ENCODE assay signal across 9 mouse cellular contexts in the genomic region with DNA sequence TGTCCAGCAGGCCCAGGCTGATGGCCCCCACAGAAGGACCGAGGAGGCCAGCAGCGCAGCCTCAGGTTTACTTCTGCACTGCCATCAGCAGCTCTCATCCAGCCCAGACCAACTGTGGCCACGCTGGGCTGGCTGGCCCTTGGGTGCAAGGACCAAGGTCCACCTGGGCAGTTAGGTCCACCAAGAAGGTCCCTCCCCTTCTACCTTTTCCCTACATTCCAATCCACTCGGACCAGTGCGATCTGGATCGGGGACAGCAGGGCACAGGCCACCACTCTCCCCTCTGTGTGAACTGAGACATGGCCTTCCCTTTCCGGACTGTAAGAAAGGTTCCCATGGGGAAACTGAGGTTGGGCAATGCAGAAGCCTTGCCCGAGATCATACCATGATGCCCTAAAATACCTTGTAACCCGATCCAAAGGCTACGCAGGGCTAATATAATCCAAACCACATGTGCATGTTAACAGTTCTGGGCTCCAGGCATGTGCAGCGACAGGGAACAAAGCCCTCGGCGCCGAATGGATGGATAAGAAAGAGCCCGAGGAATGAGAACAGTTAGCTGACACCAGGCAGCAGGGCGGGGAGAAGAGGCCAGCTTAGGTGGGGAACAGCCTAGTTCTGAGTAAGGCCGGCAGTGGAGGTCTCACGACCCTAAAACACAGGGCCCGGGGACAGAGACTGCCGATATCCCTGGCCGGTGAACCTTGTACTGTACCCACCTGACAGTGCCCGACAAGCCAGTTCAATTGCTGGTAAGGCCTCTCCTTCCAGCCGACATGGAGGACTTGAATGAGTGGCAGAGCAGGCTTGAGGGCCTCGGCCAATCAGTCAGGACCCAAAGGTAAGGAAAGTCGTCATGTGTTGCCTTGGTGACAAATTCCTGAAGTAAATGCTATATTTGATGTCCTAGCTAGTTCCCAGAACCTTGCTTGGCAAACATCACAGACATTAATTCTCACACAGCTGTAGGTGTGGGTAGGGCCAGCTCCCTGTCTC. TPM values are rescaled to one million over a fixed set of nuclear protein-coding genes. Genes with fewer than 3 reads are reported as not detected.
DNase-seq lines count a peak whose midpoint lies in the region; ATAC-seq lines count a peak whose summit lies in the region.
"Had no signal": no experiment of that assay in that cellular context is flagged by ENCODE, and none has a peak within 500 bp of the region (broad histone marks: within the 10 kb centered on the region; RNA-seq: fewer than 3 reads in every experiment).

No protein-coding gene starts in this region.

- no peaks in the 10 kb centered on the region for H3K27me3 ChIP-seq in kidney, embryonic 14.5 days (ENCODE audit: control insufficient read depth, insufficient read depth, low read length)
- H3K27me3 ChIP-seq in liver, embryonic 13.5 days: 0 out of 2 replicates have a peak, but pooled peaks cover 2% of the 10 kb centered on the region
- H3K27me3 ChIP-seq: midbrain, embryonic 13.5 days had no signal

- H3K9ac ChIP-seq in kidney, embryonic 14.5 days (ENCODE audit: low read depth, low read length): no peak overlapping the region
- no peak overlapping the region for H3K9ac ChIP-seq in liver, embryonic 13.5 days
- H3K9ac ChIP-seq: midbrain, embryonic 13.5 days had no signal

- WGBS in kidney, embryonic 14.5 days: 59% methylated on average over 25 of the region's 25 CpGs
- WGBS in liver, embryonic 13.5 days (ENCODE audit: insufficient replicate concordance): 69% methylated on average over 25 of the region's 25 CpGs

- ATAC-seq in kidney, embryonic 14.5 days (ENCODE audit: low FRiP score, low TSS enrichment): 0 out of 2 replicates have a peak, but pooled peaks have one; percentile 38
- ATAC-seq in liver, embryonic 13.5 days (ENCODE audit: low read depth): peak; percentile 63
- ATAC-seq: midbrain, embryonic 13.5 days had no signal

- H3K4me1 ChIP-seq in kidney, embryonic 14.5 days (ENCODE audit: control insufficient read depth, insufficient read depth, low read length): 0 out of 2 replicates have a peak, but pooled peaks cover 7% of the 10 kb centered on the region
- H3K4me1 ChIP-seq in liver, embryonic 13.5 days (replicated peaks): peaks cover 13% of the 10 kb centered on the region
- H3K4me1 ChIP-seq: midbrain, embryonic 13.5 days had no signal

- H3K4me3 ChIP-seq in kidney, embryonic 14.5 days (ENCODE audit: low read length): no peak overlapping the region
- no peak overlapping the region for H3K4me3 ChIP-seq in liver, embryonic 13.5 days (replicated peaks)
- H3K4me3 ChIP-seq: midbrain, embryonic 13.5 days had no signal

- no peak overlapping the region; the same call in 1 of the 2 replicates for H3K4me2 ChIP-seq in kidney, embryonic 14.5 days (replicated peaks; ENCODE audit: low read depth, low read length)
- no peak overlapping the region for H3K4me2 ChIP-seq in liver, embryonic 13.5 days
- H3K4me2 ChIP-seq: midbrain, embryonic 13.5 days had no signal

- H3K27ac ChIP-seq in kidney, embryonic 14.5 days (ENCODE audit: low read depth, low read length): peak overlapping the region; percentile 30; the same call in 1 of the 2 replicates
- H3K27ac ChIP-seq in liver, embryonic 13.5 days: no peak overlapping the region
- H3K27ac ChIP-seq: midbrain, embryonic 13.5 days had no signal

- no peaks in the 10 kb centered on the region for H3K9me3 ChIP-seq in kidney, embryonic 14.5 days (ENCODE audit: control insufficient read depth, low read length)
- H3K9me3 ChIP-seq in liver, embryonic 13.5 days (replicated peaks): no peaks in the 10 kb centered on the region
- H3K9me3 ChIP-seq: midbrain, embryonic 13.5 days had no signal

- no peaks in the 10 kb centered on the region for H3K36me3 ChIP-seq in kidney, embryonic 14.5 days (ENCODE audit: control insufficient read depth, insufficient read depth, low read length)
- H3K36me3 ChIP-seq in liver, embryonic 13.5 days: peaks cover 2% of the 10 kb centered on the region

- DNase-seq in adrenal gland, postnatal 14 days: peak; percentile 49
- DNase-seq in adrenal gland, adult 2 months: no peak
- DNase-seq in embryo, embryonic 11 days: peak; percentile 75
- DNase-seq in liver, embryonic 13.5 days: no peak
- no peak for DNase-seq in right cerebral cortex, postnatal 14 days
- no peak for DNase-seq in right cerebral cortex, postnatal 36 days (ENCODE audit: low spot score in 2 of 2)
- DNase-seq in cerebellum, adult 9-10 months: no peak

RNA-seq across cellular contexts. Expression of a gene that starts 13.0 kb away (rescaled TPM):
- 75.8 and 80.5 TPM in 2 replicates for total RNA-seq in adrenal gland, postnatal 14 days (2021)
- total RNA-seq in adrenal gland, adult 2 months (2021): 10 to 100 TPM; 55.3 to 69.6 TPM
- polyA plus RNA-seq in adrenal gland, adult 2 months (2012; rRNA removed): 35.6 and 50.7 TPM in 2 replicates
- 32.2 and 36.4 TPM in 2 replicates for polyA plus RNA-seq in kidney, embryonic 14.5 days (2014; fragmentation: Nextera tagmentation; extraction: Ambion mirVana)
- polyA plus RNA-seq in liver, embryonic 13.5 days (2015; fragmentation: Nextera tagmentation; extraction: Ambion mirVana): 14.1 and 15.5 TPM in 2 replicates

RNA-seq across cellular contexts. Expression of a gene that starts 20.7 kb away (rescaled TPM):
- total RNA-seq in adrenal gland, postnatal 14 days (2021): 7.1 and 9.6 TPM in 2 replicates
- total RNA-seq in adrenal gland, adult 2 months (2021): 1 to 10 TPM; 2.2 to 2.8 TPM
- polyA plus RNA-seq in adrenal gland, adult 2 months (2012; rRNA removed): 0.45 and 2.1 TPM in 2 replicates
- polyA plus RNA-seq in kidney, embryonic 14.5 days (2014; fragmentation: Nextera tagmentation; extraction: Ambion mirVana): 1.6 and 1.7 TPM in 2 replicates
- polyA plus RNA-seq in liver, embryonic 13.5 days (2015; fragmentation: Nextera tagmentation; extraction: Ambion mirVana): 18.0 and 22.8 TPM in 2 replicates

RNA-seq across cellular contexts. Expression of a gene that starts 27.0 kb away (rescaled TPM):
- total RNA-seq in adrenal gland, postnatal 14 days (2021): 142 and 159 TPM in 2 replicates
- total RNA-seq in adrenal gland, adult 2 months (2021): 100 to 1,000 TPM; 152 to 167 TPM
- 1,060 and 1,061 TPM in 2 replicates for polyA plus RNA-seq in adrenal gland, adult 2 months (2012; rRNA removed)
- 50.1 and 52.0 TPM in 2 replicates for polyA plus RNA-seq in kidney, embryonic 14.5 days (2014; fragmentation: Nextera tagmentation; extraction: Ambion mirVana)
- polyA plus RNA-seq in liver, embryonic 13.5 days (2015; fragmentation: Nextera tagmentation; extraction: Ambion mirVana): 35.3 and 39.2 TPM in 2 replicates

RNA-seq across cellular contexts. Expression of a gene that starts 41.5 kb away (rescaled TPM):
- total RNA-seq in adrenal gland, postnatal 14 days (2021): 4.3 and 4.4 TPM in 2 replicates
- total RNA-seq in adrenal gland, adult 2 months (2021): 1 to 10 TPM; 5.1 to 5.9 TPM
- 6.1 and 6.6 TPM in 2 replicates for polyA plus RNA-seq in adrenal gland, adult 2 months (2012; rRNA removed)
- polyA plus RNA-seq in kidney, embryonic 14.5 days (2014; fragmentation: Nextera tagmentation; extraction: Ambion mirVana): 6.4 and 6.8 TPM in 2 replicates
- 2.2 and 2.4 TPM in 2 replicates for polyA plus RNA-seq in liver, embryonic 13.5 days (2015; fragmentation: Nextera tagmentation; extraction: Ambion mirVana)

RNA-seq across cellular contexts. Expression of a gene that starts 42.5 kb away (rescaled TPM):
- 63.6 and 119 TPM in 2 replicates for total RNA-seq in adrenal gland, postnatal 14 days (2021)
- total RNA-seq in adrenal gland, adult 2 months (2021): 10 to 100 TPM; 34.0 to 79.5 TPM
- polyA plus RNA-seq in adrenal gland, adult 2 months (2012; rRNA removed): 35.2 and 36.8 TPM in 2 replicates
- 10.7 and 14.8 TPM in 2 replicates for polyA plus RNA-seq in kidney, embryonic 14.5 days (2014; fragmentation: Nextera tagmentation; extraction: Ambion mirVana)
- 8.7 and 9.2 TPM in 2 replicates for polyA plus RNA-seq in liver, embryonic 13.5 days (2015; fragmentation: Nextera tagmentation; extraction: Ambion mirVana)

Comparison
In these comparisons a context has a peak if more than half of its experiments do, and no peak if none do; other contexts are left out.
1. DNase-seq: peak in adrenal gland, postnatal 14 days (single experiment) and embryo, embryonic 11 days (single experiment); none in adrenal gland, adult 2 months (single experiment), liver, embryonic 13.5 days (single experiment), right cerebral cortex, postnatal 14 days (single experiment), right cerebral cortex, postnatal 36 days (0 of 2) and cerebellum, adult 9-10 months (single experiment).
2. RNA of a gene that starts 27.0 kb away (polyA plus RNA-seq): 1,060 to 1,061 TPM in adrenal gland, adult 2 months; 50.1 to 52.0 TPM in kidney, embryonic 14.5 days and 35.3 to 39.2 TPM in liver, embryonic 13.5 days; every median in the first group is over 10 times any median in the second.